Mouse (Mus musculus) midbrain, embryonic 11.5 days (tissue): ENCODE measurements around the gene Cep95. TPM values are rescaled to one million over a fixed set of nuclear protein-coding genes. Genes with fewer than 3 reads are reported as not detected.
A peak's percentile ranks its signal among the peaks of the same experiment; 100 is the strongest.
"Not testable (repeated sequence)": the region's sequence is repeated elsewhere in the genome, so short reads cannot be mapped to it uniquely, and the experiment has no call there.

Experiments
- ATAC-seq: fragments of 200-750 bp; cut with Nextera tagmentation; 2 replicates; pipeline ENCODE4 v1.8.0; 2017; ENCODE audit warnings: moderate TSS enrichment, moderate library complexity; ENCODE audit not compliant: low FRiP score
- DNase-seq: peaks from one replicate; pipeline ENCODE4 v3.0.0; 2015; ENCODE audit warnings: low spot score; ENCODE audit errors: missing footprints
- H3K27ac ChIP-seq: fragments of 300-500 bp; sonication (generic); 2 replicates; pipeline ENCODE4 v1.5.1; 2014; ENCODE audit warnings: low read depth, low read length
- H3K27me3 ChIP-seq: fragments of 300-500 bp; sonication (generic); 2 replicates; pipeline ENCODE4 v1.6.1; 2014; ENCODE audit warnings: mild to moderate bottlenecking, low read length, moderate library complexity, mixed read lengths; ENCODE audit not compliant: control insufficient read depth, insufficient read depth
- H3K36me3 ChIP-seq: fragments of 300-500 bp; sonication (generic); 2 replicates; pipeline ENCODE4 v1.6.1; 2014; ENCODE audit warnings: mild to moderate bottlenecking, low read length, moderate library complexity, mixed read lengths; ENCODE audit not compliant: control insufficient read depth, insufficient read depth
- H3K4me1 ChIP-seq: fragments of 300-500 bp; sonication (generic); 2 replicates; pipeline ENCODE4 v1.6.1; 2014; ENCODE audit warnings: low read length; ENCODE audit not compliant: control insufficient read depth, insufficient read depth
- H3K4me2 ChIP-seq: fragments of 300-500 bp; sonication (generic); 2 replicates; pipeline ENCODE4 v1.6.1; 2014; ENCODE audit warnings: mild to moderate bottlenecking, moderate library complexity
- H3K4me3 ChIP-seq: fragments of 300-500 bp; sonication (generic); 2 replicates; pipeline ENCODE4 v1.5.1; 2014; ENCODE audit warnings: low read depth, low read length
- H3K9ac ChIP-seq: fragments of 300-500 bp; sonication (generic); 2 replicates; pipeline ENCODE4 v1.6.1; 2014; ENCODE audit warnings: low read length
- H3K9me3 ChIP-seq: fragments of 300-500 bp; sonication (generic); 2 replicates; pipeline ENCODE4 v1.6.1; 2016; ENCODE audit warnings: low read length; ENCODE audit not compliant: control insufficient read depth
- WGBS: fragments of 180-500 bp; shearing (Covaris S2); extraction: QIAGEN DNeasy Blood & Tissue Kit; methylation state at CpG from one replicate; pipeline ENCODE4 v1.1.7; 2014; 5-methylcytosine and 5-hydroxymethylcytosine counted together
- polyA plus RNA-seq: library from polyadenylated mRNA; unstranded; fragments of >200 nt; fragmentation: Nextera tagmentation; extraction: Ambion mirVana; gene quantifications from 2 replicates; pipeline ENCODE4 v1.2.1, GENCODE M21; 2014

The Cep95 gene
- polyA plus RNA-seq, 1 experiment from 2014 or later, result 22.1 TPM

GRCm38 (mm10) chr11:106789649-106790048 is 597 bp downstream of the Cep95 start:
- ATAC-seq (no peak), DNase-seq (peak; percentile 92)
- peak overlapping the region; percentile 100 for H3K9ac ChIP-seq
- WGBS, result 0% methylated on average over 6 of the region's 6 CpGs
- peaks cover 4% of the 10 kb centered on the region; the same call in 1 of the 2 replicates for H3K36me3 ChIP-seq
- peak overlapping the region; percentile 98 for H3K4me3 ChIP-seq
- peak overlapping the region; percentile 64 for H3K4me2 ChIP-seq
- H3K9me3 ChIP-seq, result no peaks in the 10 kb centered on the region
- H3K27ac ChIP-seq, result peak overlapping the region; percentile 98
- H3K27me3 ChIP-seq, result no peaks in the 10 kb centered on the region
- H3K4me1 ChIP-seq, result peaks cover 15% of the 10 kb centered on the region

- ATAC-seq, result no peak
- 72% methylated on average over 4 of the region's 4 CpGs for WGBS
- peaks cover 13% of the 10 kb centered on the region for H3K36me3 ChIP-seq
Measured at GRCm38 (mm10) chr11:106793846-106794245, 4.8 kb downstream of the Cep95 start.

GRCm38 (mm10) chr11:106795679-106796078 is 6.6 kb downstream of the Cep95 start:
- 74% methylated on average over 9 of the region's 9 CpGs for WGBS
- Histone ChIP-seq H3K9me3 (no peaks in the 10 kb centered on the region; the same call in 1 of the 2 replicates), H3K9ac (no peak overlapping the region), H3K4me1 (no peaks in the 10 kb centered on the region), H3K27ac (no peak overlapping the region), H3K27me3 (no peaks in the 10 kb centered on the region), H3K36me3 (peaks cover 21% of the 10 kb centered on the region), H3K4me3 (no peak overlapping the region), H3K4me2 (no peak overlapping the region)
- DNase-seq (no peak), ATAC-seq (no peak)

More at GRCm38 (mm10) chr11:106793846-106794245, 4.8 kb downstream of the Cep95 start:
- Histone ChIP-seq H3K9me3 (no peaks in the 10 kb centered on the region; the same call in 1 of the 2 replicates), H3K4me3 (no peak overlapping the region), H3K27ac (no peak overlapping the region), H3K27me3 (no peaks in the 10 kb centered on the region), H3K4me1 (peaks cover 5% of the 10 kb centered on the region; the same call in 1 of the 2 replicates), H3K9ac (no peak overlapping the region), H3K4me2 (no peak overlapping the region)
- DNase-seq, result no peak

GRCm38 (mm10) chr11:106802069-106802627 is 13.1 kb downstream of the Cep95 start:
- WGBS, result 91% methylated on average over 10 of the region's 10 CpGs
- no peak for DNase-seq
- no peaks in the 10 kb centered on the region; the same call in 1 of the 2 replicates for H3K9me3 ChIP-seq
- H3K36me3 ChIP-seq, result peaks cover 36% of the 10 kb centered on the region
- no peak overlapping the region for H3K4me3 ChIP-seq
- no peak overlapping the region for H3K4me2 ChIP-seq
- no peak overlapping the region for H3K9ac ChIP-seq
- no peaks in the 10 kb centered on the region for H3K27me3 ChIP-seq
- H3K27ac ChIP-seq, result no peak overlapping the region
- no peaks in the 10 kb centered on the region for H3K4me1 ChIP-seq
- ATAC-seq, result no peak

- WGBS, result 71% methylated on average over 1 of the region's 1 CpGs
- H3K4me1 ChIP-seq, H3K27me3 ChIP-seq, H3K4me3 ChIP-seq, H3K9ac ChIP-seq, H3K9me3 ChIP-seq, DNase-seq, ATAC-seq, H3K27ac ChIP-seq, H3K4me2 ChIP-seq: not testable (repeated sequence)
- H3K36me3 ChIP-seq, result peaks cover 13% of the 10 kb centered on the region
Measured at GRCm38 (mm10) chr11:106807442-106807841, 18.4 kb downstream of the Cep95 start.

GRCm38 (mm10) chr11:106812410-106813136 is 23.5 kb downstream of the Cep95 start:
- H3K27me3 ChIP-seq, result no peaks in the 10 kb centered on the region
- H3K27ac ChIP-seq, result no peak overlapping the region
- 90% methylated on average over 7 of the region's 7 CpGs for WGBS
- no peaks in the 10 kb centered on the region for H3K9me3 ChIP-seq
- no peak for DNase-seq
- peaks cover 5% of the 10 kb centered on the region for H3K36me3 ChIP-seq
- no peak overlapping the region for H3K4me3 ChIP-seq
- no peak for ATAC-seq
- H3K4me1 ChIP-seq, result no peaks in the 10 kb centered on the region
- H3K4me2 ChIP-seq, result no peak overlapping the region
- no peak overlapping the region for H3K9ac ChIP-seq

- H3K9ac ChIP-seq, result no peak overlapping the region
- no peak overlapping the region for H3K27ac ChIP-seq
- DNase-seq (no peak), ATAC-seq (no peak)
- peaks cover 9% of the 10 kb centered on the region for H3K36me3 ChIP-seq
- H3K9me3 ChIP-seq, result no peaks in the 10 kb centered on the region
- 79% methylated on average over 14 of the region's 14 CpGs for WGBS
- no peak overlapping the region for H3K4me3 ChIP-seq
- no peaks in the 10 kb centered on the region for H3K27me3 ChIP-seq
- no peak overlapping the region for H3K4me2 ChIP-seq
- no peaks in the 10 kb centered on the region for H3K4me1 ChIP-seq
Measured at GRCm38 (mm10) chr11:106814601-106815320, 25.7 kb downstream of the Cep95 start.

GRCm38 (mm10) chr11:106815331-106815730 is 26.3 kb downstream of the Cep95 start:
- no peak for ATAC-seq
- DNase-seq, result no peak
- no peak overlapping the region for H3K4me2 ChIP-seq
- H3K27ac ChIP-seq, result no peak overlapping the region
- H3K4me3 ChIP-seq, result no peak overlapping the region
- no peaks in the 10 kb centered on the region for H3K4me1 ChIP-seq
- no peaks in the 10 kb centered on the region for H3K9me3 ChIP-seq
- no peaks in the 10 kb centered on the region for H3K27me3 ChIP-seq
- peaks cover 9% of the 10 kb centered on the region for H3K36me3 ChIP-seq
- no peak overlapping the region for H3K9ac ChIP-seq
- WGBS, result 93% methylated on average over 2 of the region's 2 CpGs

GRCm38 (mm10) chr11:106815761-106816160 is 26.7 kb downstream of the Cep95 start:
- no peak for DNase-seq
- Histone ChIP-seq H3K27me3 (no peaks in the 10 kb centered on the region), H3K9ac (no peak overlapping the region), H3K27ac (no peak overlapping the region), H3K4me1 (no peaks in the 10 kb centered on the region), H3K4me3 (no peak overlapping the region), H3K9me3 (no peaks in the 10 kb centered on the region), H3K36me3 (peaks cover 9% of the 10 kb centered on the region), H3K4me2 (no peak overlapping the region)
- 99% methylated on average over 2 of the region's 2 CpGs for WGBS
- ATAC-seq, result no peak
